Mouse (Mus musculus) right cerebral cortex, postnatal 4 days (tissue): Measurements from ENCODE around the gene AC129217.1.

Source experiments
- DNase-seq: peaks from one replicate; pipeline ENCODE4 v3.0.0-alpha.2; 2022

Gene AC129217.1

GRCm38 (mm10) chr19:8829660-8830059 lies at the start of gene AC129217.1:
Gene AC129217.1 (plus strand): TSS chr19:8829773.
- DNase-seq: no peak

GRCm38 (mm10) chr19:8786008-8786781 lies 43.4 kb upstream of the AC129217.1 start, which contains the start of gene Taf6l:
Gene Taf6l (minus strand): TSS chr19:8786417.
- peak; percentile 81 for DNase-seq

GRCm38 (mm10) chr19:8788521-8788920 lies 41.1 kb upstream of the AC129217.1 start:
- DNase-seq: no peak

- no peak for DNase-seq
These were observed 40.4 kb upstream of the AC129217.1 start for GRCm38 (mm10) chr19:8789171-8789570.

- no peak for DNase-seq
These were observed 39.4 kb upstream of the AC129217.1 start for GRCm38 (mm10) chr19:8790171-8790570.

GRCm38 (mm10) chr19:8798264-8798946 lies 31.2 kb upstream of the AC129217.1 start, which contains the start of gene Polr2g:
Gene Polr2g (minus strand): TSS chr19:8798577.
- DNase-seq: peak; percentile 83

- DNase-seq: no peak
These were observed 30.6 kb upstream of the AC129217.1 start for GRCm38 (mm10) chr19:8798947-8799315.

GRCm38 (mm10) chr19:8802130-8802821 lies 27.3 kb upstream of the AC129217.1 start, which contains the start of gene Zbtb3:
Gene Zbtb3 (plus strand): TSS chr19:8802555.
- DNase-seq: peak; percentile 80

- DNase-seq: no peak
These were observed 26.3 kb upstream of the AC129217.1 start for GRCm38 (mm10) chr19:8803204-8803780.

- DNase-seq: no peak
These were observed 25.5 kb upstream of the AC129217.1 start for GRCm38 (mm10) chr19:8803879-8804660.

- DNase-seq: no peak
These were observed 22.8 kb upstream of the AC129217.1 start for GRCm38 (mm10) chr19:8806810-8807209.

- DNase-seq: no peak
These were observed 13.8 kb upstream of the AC129217.1 start for GRCm38 (mm10) chr19:8815812-8816211.

- DNase-seq: no peak
These were observed 12.6 kb upstream of the AC129217.1 start for GRCm38 (mm10) chr19:8817001-8817400.

GRCm38 (mm10) chr19:8818301-8818798 lies 11.2 kb upstream of the AC129217.1 start:
- no peak for DNase-seq

- peak; percentile 86 for DNase-seq
These were observed 10.6 kb upstream of the AC129217.1 start, which contains the start of gene Ttc9c for GRCm38 (mm10) chr19:8818801-8819595. Gene Ttc9c (minus strand): TSS chr19:8819333.

GRCm38 (mm10) chr19:8819596-8820423 lies 9.8 kb upstream of the AC129217.1 start, which contains the start of gene Hnrnpul2:
Gene Hnrnpul2 (plus strand): TSS chr19:8820010.
- DNase-seq: peak; percentile 98

- no peak for DNase-seq
These were observed 9.1 kb upstream of the AC129217.1 start for GRCm38 (mm10) chr19:8820424-8820956.

GRCm38 (mm10) chr19:8821146-8821545 lies 8.4 kb upstream of the AC129217.1 start:
- no peak for DNase-seq

GRCm38 (mm10) chr19:8822696-8823095 lies 6.9 kb upstream of the AC129217.1 start:
- DNase-seq: no peak

- DNase-seq: no peak
These were observed 1.1 kb downstream of the AC129217.1 start for GRCm38 (mm10) chr19:8830664-8831063.
